Mouse (Mus musculus): Measurements from ENCODE around the gene Slc35f1. TPM values are rescaled to one million over a fixed set of nuclear protein-coding genes. Genes with fewer than 3 reads are reported as not detected.

The Slc35f1 gene
- total RNA-seq, 2 experiments from 2014 or later, result not detected

DNA sequence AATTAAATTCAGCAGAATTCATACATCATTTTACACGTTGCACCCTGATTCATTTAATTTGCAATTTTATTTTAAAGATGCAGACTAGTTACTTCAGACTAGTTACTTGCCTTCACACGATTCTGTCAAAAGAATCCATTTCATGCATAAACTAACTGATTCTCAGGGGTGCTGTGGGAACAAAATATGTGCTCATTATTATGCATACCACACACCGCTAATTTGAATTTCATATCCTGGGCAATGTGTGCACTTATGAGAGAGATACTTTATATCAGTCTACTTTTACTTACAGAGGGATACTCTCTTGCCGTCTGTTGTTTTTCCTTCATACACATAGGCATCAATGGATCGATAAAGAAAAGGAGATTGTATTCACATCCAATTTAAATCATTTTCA lies 228.4 kb downstream of the Slc35f1 start:
- ATAC-seq (replicated peaks; ENCODE audit: poor library complexity), result no peak

DNA sequence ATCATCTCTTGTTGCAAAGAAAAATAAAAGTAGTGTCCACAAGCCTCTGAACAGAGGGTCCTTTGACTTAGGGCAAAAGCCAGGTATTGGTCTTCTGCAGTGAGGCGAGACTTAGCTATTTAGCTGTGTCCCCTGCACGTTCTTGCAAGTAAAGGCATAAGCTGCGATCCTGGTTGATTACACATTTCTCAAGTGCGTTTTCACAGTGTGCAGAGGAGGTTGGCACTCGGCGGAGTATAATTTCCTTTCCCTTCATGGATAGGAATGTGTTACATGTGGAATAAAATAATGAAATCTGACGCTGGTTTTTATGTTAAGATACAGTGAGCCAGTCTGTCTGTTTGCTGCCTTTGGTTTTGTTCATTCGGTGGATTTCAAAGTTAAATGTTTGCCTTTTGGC lies 232.8 kb downstream of the Slc35f1 start:
- no peak for ATAC-seq (replicated peaks; ENCODE audit: poor library complexity)

DNA sequence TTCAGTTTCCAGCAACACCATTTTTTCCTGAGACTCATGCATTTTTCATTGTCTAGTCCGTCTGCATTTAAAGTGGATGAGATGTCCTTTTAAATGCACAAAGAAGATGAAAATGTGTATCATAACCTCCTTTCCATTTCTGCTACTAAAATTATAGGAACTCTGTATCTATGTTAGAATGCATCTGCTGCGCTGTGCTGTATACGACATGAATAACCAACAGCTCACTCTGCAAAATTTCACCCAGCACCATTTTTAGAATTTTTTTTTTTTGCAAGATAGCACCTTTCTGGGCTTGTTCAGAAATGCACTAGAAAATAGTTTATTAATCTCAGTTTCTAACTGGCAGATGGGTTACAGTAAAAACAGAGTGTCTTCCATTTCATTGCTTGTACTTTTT lies 236.0 kb downstream of the Slc35f1 start:
- ATAC-seq (replicated peaks; ENCODE audit: poor library complexity), result no peak

DNA sequence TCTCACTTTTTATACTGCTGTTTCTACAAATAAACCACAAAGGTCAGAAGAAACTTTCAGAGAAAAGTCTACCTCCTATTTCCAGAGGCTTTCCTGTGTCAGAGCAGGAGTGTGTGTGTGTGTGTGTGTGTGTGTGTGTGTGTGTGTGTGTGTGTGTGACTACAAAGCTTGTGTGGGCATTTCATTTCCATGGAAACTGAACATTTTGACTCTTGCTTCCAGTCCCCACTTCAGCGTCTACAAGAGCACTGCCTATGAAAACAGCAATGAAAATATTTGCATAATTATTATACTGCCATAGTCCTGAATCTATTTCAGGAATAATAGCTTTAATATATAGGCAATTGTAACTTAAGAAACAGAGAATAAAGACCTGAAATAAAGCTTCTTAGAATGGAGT lies 241.8 kb downstream of the Slc35f1 start:
- no peak for ATAC-seq (replicated peaks; ENCODE audit: poor library complexity)

DNA sequence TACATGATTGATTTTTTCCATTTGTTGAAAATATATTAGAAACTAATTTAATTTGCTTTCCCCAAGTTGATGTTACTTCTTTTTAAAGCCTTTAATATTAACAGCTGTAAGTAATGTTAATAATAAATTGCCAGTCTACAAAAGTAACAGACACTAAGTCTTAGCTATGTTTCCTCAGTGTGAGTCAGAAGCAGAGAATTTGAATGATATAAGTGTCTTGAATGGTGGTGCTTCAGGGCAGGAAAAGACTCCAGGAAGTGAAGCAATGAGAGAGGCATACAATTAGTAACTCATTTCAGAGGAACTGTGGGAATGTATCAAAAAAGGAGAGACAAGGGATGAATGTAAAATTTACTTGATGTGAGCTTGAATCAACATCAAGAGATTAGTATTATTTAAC lies 244.3 kb downstream of the Slc35f1 start:
- no peak for ATAC-seq (replicated peaks; ENCODE audit: poor library complexity)

DNA sequence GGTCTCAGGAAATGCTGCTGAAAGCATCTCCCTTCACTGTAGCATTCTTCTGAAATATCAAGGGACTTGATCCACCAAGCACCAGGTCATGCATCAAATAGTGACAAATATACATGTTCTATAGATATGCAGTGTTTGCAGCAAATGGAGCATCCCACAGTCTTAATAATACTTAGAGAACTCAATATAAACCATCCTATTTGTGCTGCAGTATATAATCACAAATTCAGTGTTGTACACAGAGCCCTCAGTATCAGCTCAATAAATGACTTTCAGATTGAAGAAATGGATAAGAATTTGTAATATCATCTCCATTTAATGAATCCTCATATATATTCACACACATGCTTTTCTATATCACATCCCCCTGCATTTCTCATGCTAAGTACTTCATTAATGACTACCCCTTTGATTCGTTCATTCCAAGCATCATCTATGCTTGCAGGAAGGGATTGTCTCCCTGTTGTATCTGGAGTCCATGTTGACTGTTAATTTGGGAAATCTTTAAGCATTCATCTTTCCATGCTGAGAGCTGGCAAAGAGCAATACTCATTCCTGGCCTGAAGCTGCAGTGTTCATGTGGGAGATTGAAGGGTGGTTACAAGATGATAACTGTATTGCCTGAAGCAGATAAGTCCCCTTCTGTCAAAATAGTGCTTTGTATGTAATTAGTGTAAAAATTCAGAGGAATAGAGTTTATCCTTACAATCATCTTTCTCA lies 249.9 kb downstream of the Slc35f1 start:
- no peak for ATAC-seq (replicated peaks; ENCODE audit: poor library complexity)

DNA sequence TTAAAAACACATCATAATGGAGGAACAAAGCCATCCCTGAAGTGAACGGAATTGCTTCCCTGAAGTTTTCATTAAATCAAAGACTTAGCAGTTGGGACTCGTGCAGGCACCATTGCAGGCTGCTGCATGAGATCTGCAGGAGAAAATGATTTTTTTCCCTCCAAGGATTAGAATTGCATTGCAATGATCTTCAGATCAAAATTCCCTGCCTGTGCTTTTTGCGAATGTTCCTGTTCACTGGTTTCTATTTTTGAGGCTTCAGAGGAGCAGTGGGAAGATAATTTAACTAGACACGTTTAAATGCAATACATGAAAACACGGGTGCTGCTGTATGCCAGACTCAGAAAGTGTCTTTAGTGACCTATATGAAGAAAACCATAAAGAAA lies 250.5 kb downstream of the Slc35f1 start:
- no peak for ATAC-seq (replicated peaks; ENCODE audit: poor library complexity)

DNA sequence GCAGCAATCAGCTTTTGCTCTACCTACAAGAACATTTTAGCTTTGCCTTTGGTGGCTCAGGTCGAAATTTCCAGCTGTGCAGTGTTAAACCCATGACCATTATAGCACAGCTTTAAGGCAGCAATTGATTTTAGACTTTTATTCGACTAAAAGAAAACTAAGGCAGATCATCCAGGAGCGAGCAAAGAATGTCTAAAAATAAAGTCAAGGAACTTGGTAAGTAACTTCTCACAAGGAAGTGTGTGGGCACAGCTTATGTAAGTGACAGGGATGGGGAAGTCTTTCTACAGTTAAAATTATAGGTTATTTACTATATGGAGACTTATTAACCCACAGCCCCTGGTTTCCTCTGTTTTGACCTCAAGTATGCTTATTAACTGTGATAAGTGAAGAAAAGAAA lies 262.2 kb downstream of the Slc35f1 start:
- no peak for ATAC-seq (replicated peaks; ENCODE audit: poor library complexity)

DNA sequence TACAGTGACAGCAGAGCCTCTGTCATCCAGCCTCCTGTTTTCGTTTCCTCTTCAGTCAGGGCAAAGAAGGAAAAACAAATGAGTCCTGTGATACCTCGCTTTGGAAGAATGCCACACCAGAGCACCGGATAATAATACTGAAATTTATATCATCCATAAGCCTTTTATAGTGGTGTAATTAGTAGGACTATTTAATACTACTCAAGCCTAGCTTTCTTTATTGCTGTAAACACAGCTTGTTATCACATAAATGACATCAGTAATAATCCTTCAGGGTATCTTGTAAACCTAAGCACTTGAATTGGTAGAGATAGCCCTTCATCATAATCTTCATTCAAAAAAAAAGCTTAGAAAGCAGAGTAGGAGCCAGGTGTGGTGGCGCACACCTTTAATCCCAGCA lies 266.4 kb downstream of the Slc35f1 start:
- no peak for ATAC-seq (replicated peaks; ENCODE audit: poor library complexity)

DNA sequence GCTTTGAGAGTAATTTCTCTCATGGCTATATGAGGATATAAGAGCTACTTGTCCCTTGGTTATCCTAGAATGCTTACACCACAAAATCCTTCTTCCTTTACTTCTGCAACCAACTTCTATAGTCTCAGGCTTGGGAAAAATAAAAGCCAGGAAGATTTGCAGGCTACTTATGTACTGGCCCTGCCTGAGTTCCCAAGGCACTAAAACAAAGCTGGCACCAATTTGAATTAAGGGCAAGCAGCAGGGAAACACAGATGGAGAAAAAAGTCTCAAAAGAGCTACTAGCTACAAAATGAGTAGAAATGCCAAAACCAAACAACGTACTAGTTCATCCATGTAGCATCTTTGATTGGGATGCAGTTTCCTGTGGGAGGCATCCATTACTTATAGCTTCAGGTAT lies 288.9 kb downstream of the Slc35f1 start:
- ATAC-seq (replicated peaks; ENCODE audit: poor library complexity), result no peak

DNA sequence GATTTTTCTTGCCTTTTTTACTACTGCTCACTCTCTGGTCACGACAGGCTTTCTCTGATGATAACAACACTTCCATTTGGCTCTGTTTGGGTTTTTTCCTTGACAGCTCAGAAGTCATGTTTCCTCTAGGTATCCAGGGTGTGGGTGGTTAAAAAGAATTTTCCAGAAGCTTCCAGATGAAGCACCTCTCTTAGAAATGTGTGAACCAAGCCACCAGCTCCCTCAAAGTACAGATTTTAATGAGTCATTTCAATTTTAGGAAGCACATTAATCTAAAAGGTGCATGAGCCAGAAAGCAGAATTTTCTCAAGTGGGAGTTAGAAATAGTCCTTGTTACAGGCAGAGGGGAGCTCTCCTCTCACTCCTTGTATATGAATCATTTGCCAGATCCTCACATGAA lies 292.5 kb downstream of the Slc35f1 start:
- no peak for ATAC-seq (replicated peaks; ENCODE audit: poor library complexity)

DNA sequence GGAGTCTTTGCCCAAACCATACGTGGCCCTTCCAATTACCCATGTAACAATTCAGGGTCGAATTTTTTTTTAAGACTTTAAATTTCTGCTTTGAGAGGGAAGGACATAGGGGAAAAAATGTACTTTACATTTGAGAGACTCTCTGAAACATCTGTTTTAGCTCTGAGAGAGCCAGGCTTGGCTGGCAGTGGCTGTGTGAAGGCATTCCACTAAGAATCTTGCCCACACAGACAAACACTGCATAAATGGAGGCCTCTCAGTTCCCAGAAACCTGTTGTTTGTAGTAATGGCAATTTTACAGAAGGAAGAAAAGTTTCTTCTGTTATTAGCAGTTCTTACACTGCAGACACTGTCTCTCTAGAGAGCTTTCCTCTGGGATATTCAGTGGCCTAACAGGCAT lies 301.9 kb downstream of the Slc35f1 start:
- no peak for ATAC-seq (replicated peaks; ENCODE audit: poor library complexity)

DNA sequence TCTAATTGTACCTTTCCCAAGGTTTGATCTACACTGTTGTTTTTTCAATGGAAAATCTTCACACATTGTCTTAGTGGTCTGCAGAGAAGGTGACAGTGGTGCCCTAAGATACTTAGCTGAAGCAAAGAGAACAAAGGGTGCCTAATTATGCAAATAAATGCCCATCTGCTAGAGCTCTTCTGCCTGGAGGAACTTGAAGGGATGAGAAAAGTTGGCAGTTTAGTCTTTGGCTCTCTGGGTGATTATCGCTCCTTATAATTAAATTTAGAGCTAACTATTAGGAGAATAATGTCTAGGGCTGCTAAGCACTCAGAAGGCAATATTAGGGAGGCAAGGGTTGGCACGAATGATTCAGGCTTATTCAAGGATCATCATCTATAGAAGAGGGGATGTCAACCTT lies 306.6 kb downstream of the Slc35f1 start:
- no peak for ATAC-seq (replicated peaks; ENCODE audit: poor library complexity)

DNA sequence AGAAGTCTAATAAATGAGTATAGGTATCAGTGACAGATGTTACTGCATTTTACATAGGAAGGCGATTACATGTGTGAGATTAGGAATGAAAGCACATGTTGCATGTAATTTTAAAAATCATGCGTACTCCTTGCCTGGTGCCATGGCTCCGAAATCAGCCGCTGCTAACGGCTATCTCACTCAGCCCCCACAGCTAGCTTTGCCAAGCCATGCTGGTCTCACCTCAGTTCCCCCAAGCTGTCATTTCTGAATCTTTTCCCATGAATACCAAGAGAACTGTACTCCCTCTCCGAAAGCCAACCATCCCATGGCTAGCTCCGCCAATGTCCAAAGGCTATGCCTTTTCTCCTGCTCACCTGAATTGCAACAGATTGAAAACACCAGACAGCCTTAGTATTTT lies 310.8 kb downstream of the Slc35f1 start:
- ATAC-seq (replicated peaks; ENCODE audit: poor library complexity), result no peak

DNA sequence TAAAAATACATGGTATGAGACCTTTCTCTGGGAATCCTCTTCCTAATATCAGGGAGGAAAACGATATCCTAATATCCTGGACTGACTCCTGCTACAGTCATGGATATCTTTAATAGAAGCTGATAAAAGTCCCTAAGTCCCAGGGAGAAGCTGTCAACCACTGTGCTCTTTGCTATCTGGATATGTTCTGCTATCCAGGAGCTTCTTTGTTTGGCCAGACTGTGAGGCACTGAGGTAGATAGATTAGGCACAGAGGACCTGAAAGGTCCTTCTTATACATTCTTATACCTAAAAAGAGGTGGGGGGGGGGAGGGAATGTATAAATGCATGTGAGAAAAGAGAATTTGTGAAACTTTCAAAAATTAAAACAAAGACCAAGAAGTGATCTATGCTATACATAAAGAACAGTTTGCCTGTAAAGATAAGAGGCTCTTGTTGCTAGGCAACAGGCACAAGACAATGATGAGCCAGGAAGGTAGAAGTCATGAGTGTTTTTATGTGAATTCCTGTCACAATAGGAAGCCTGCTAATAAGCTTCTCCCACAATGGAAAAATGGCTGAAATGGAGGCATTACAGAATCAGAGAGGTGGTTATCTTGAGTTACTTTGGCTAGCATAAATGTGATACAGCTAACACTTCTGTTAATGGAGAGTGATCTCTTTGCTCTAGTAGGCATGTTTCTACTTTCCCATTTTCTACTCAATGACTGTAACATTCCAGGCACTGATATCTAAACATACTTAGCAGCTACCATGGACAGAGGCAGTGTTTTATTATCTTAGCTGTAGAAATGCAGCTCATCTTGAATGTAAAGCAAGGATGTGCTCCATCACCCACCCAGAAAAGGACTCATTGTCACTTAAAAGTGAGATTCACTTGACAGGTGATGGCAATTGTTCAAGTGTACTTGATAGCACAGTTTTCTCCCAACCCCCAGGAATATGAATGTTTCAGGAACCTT lies 316.2 kb downstream of the Slc35f1 start:
- no peak for ATAC-seq (replicated peaks; ENCODE audit: poor library complexity)

DNA sequence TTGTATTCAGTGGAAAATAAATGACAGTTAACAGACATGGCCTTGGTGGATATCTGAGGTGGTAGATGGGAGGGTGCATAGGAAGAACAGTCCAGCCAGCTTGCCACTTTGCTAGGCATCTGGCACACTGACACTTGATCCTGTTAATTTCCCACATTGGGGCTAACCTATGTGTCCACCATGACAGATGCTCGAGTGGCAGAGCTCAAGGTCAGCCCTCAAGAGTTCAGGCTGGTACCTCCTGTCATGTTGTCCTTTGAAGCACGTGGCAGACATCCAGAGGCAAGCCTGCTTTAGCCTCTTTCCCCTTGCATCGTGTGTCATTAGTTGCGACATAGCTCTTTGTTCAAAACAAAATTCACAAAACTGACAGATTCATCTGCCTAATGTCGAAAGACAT lies 323.5 kb downstream of the Slc35f1 start:
- ATAC-seq (replicated peaks; ENCODE audit: poor library complexity), result no peak

DNA sequence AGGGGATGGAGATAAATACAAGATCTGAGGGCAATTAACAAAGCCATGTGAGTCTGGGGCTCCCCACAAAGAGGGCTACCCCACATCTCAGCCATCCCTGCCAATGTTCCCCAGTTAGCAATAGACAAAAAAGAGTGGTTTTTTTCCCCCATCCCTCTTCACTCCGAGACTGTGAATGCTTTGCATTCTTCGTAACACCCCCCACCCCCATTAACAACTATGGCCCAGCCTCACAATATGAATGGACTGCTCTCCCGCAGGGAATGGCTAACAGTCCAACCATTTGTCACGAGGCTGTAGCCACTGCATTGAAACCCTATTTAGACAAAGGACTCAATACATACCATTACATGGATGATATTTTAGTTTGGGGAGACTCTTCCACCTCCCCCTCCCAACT lies 338.1 kb downstream of the Slc35f1 start:
- ATAC-seq (replicated peaks; ENCODE audit: poor library complexity), result no peak

DNA sequence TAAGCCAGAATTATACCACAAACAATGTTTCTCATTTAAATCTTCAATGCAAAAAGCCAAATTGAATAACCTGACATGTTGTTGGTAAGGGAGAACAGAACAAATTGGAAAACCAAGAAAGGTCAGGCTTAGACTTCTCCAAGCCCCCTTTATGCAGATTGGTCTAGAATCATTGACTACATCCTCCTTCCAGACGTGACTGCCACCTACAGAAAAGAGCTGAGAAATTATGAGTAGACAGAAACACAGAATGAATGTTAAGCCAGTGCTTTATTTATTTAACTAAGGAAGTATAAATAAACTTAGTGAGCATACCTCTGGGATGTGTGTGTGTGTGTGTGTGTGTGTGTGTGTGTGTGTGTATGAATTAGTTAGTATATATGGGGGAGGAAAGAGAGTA lies 344.9 kb downstream of the Slc35f1 start:
- ATAC-seq (replicated peaks; ENCODE audit: poor library complexity), result no peak

DNA sequence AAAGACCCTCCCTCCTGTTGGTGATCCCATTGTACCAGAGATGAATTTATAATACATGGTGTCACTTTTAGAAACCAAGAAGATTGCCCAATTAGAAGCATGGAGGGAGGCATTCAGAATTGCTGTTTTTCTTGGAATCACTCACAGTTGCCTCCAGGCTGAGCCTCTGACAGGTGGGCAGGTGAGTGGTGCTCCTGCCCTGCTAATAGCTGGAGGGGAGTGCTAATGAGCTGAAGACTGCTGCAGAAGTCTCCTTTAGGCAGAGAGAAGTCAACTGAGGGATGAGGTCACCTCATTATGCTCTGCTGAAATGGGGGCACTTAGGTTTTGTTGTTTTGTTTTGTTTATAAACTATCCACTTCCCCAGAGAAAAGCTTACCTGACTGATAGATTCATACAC lies 355.6 kb downstream of the Slc35f1 start:
- ATAC-seq (replicated peaks; ENCODE audit: poor library complexity), result no peak

DNA sequence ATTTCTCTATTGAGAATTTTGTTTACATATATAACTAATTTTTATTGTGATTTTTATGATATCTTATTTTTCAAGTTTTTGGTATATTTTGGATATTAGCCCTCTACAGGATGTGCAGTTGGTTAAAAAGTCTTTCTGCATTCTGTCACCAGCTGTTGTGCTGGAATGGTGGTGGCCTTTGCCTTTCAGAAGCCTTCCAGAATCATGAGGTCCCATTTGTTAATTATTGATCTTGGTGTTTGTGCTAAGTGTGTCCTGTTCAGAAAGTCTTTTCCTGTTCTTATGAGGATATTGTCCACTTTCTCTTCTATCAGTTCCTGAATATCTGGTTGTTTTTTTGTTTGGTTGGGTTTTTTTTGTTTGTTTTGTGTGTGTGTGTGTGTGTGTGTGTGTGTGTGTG lies 362.2 kb downstream of the Slc35f1 start:
- ATAC-seq (replicated peaks; ENCODE audit: poor library complexity), result no peak

DNA sequence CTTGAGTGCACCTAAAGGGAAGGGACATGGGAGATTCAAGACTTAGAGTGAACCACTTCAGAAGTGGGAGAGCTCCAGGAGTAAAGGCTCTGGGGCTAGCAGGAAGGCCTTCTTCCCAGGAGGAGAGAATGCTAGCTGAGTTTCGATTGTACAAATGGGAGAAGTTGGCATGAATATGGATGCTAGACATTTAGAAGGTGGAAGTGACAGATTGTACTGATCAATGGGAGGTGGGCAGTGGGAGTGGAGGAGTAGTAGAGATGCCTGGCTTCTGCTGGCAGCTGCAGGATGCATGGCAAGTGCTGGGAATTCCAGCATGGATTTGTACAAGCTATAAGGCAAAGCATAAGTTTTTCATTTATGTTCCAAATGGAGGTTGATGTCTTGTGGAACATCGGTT lies 370.4 kb downstream of the Slc35f1 start:
- no peak for ATAC-seq (replicated peaks; ENCODE audit: poor library complexity)

DNA sequence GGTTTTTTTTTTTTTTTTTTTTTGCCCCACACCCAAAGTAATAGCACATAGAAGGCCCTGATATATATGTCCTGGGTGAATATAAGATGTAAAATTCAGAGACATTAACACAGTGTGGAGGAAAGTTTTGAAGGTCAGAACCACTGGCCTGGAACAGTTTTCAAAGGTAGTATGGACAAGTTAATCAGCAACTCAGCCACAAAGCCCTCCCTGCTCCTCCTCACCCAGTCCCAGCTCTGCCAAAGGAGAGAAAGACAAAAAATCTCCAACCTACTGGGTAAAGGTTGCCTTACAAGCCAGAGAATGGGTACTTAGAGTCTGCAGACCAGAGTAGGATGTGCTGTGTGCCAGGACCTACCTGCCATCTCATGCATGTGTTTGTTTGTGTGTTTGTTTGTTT lies 372.4 kb downstream of the Slc35f1 start:
- ATAC-seq (replicated peaks; ENCODE audit: poor library complexity), result no peak
